ENCODE assay signal across 8 mouse cellular contexts in genomic region chr12:109402226-109402625, GRCm38 (mm10). TPM values are rescaled to one million over a fixed set of nuclear protein-coding genes. Genes with fewer than 3 reads are reported as not detected.
DNase-seq lines count a peak whose midpoint lies in the region; ATAC-seq lines count a peak whose summit lies in the region.

No protein-coding gene starts in this region.

- H3K9ac ChIP-seq in embryonic facial prominence, embryonic 14.5 days (ENCODE audit: low read depth, low read length), result no peak overlapping the region
- no peak overlapping the region for H3K9ac ChIP-seq in hindbrain, embryonic 15.5 days
- no peak overlapping the region for H3K9ac ChIP-seq in neural tube, embryonic 12.5 days

- peak; percentile 55 for DNase-seq in kidney, postnatal 10 days
- DNase-seq in kidney, adult 9 months, result no peak
- peak; percentile 95 for DNase-seq in embryonic facial prominence, embryonic 14.5 days (ENCODE audit: low spot score)
- DNase-seq in left cerebral cortex, postnatal 4 days, result no peak
- DNase-seq in urinary bladder, postnatal 36 days (ENCODE audit: low spot score in 2 of 2), result no peak
- no peak for DNase-seq in spleen, adult 12 weeks (ENCODE audit: low spot score)

- no peaks in the 10 kb centered on the region for H3K9me3 ChIP-seq in embryonic facial prominence, embryonic 14.5 days (ENCODE audit: control insufficient read depth, low read length)
- no peaks in the 10 kb centered on the region for H3K9me3 ChIP-seq in hindbrain, embryonic 15.5 days
- no peaks in the 10 kb centered on the region for H3K9me3 ChIP-seq in neural tube, embryonic 12.5 days

- no peaks in the 10 kb centered on the region for H3K36me3 ChIP-seq in embryonic facial prominence, embryonic 14.5 days (ENCODE audit: control insufficient read depth, insufficient read depth, low read length)
- no peaks in the 10 kb centered on the region for H3K36me3 ChIP-seq in hindbrain, embryonic 15.5 days
- no peaks in the 10 kb centered on the region for H3K36me3 ChIP-seq in neural tube, embryonic 12.5 days

- H3K4me1 ChIP-seq in embryonic facial prominence, embryonic 14.5 days (ENCODE audit: control insufficient read depth, insufficient read depth, low read length), result peaks cover 53% of the 10 kb centered on the region
- peaks cover 35% of the 10 kb centered on the region for H3K4me1 ChIP-seq in hindbrain, embryonic 15.5 days (replicated peaks)
- peaks cover 55% of the 10 kb centered on the region for H3K4me1 ChIP-seq in neural tube, embryonic 12.5 days

- intact Hi-C loops in left cerebral cortex, postnatal 4 days (cut with DNase I), result no loop called here

- WGBS in embryonic facial prominence, embryonic 14.5 days, result 12% methylated on average over 9 of the region's 9 CpGs
- WGBS in hindbrain, embryonic 15.5 days, result 34% methylated on average over 9 of the region's 9 CpGs
- 45% methylated on average over 9 of the region's 9 CpGs for WGBS in neural tube, embryonic 12.5 days

- no peaks in the 10 kb centered on the region for H3K27me3 ChIP-seq in embryonic facial prominence, embryonic 14.5 days (replicated peaks; ENCODE audit: control insufficient read depth, insufficient read depth, low read length)
- H3K27me3 ChIP-seq in hindbrain, embryonic 15.5 days, result no peaks in the 10 kb centered on the region
- 0 out of 2 replicates have a peak, but pooled peaks cover 4% of the 10 kb centered on the region for H3K27me3 ChIP-seq in neural tube, embryonic 12.5 days (replicated peaks)

- peak overlapping the region; percentile 82 for H3K27ac ChIP-seq in embryonic facial prominence, embryonic 14.5 days (replicated peaks; ENCODE audit: low read depth, low read length)
- 0 out of 2 replicates have a peak overlapping the region, but pooled peaks have one; percentile 35 for H3K27ac ChIP-seq in hindbrain, embryonic 15.5 days (replicated peaks)
- H3K27ac ChIP-seq in neural tube, embryonic 12.5 days, result no peak overlapping the region

- peak; percentile 82 for ATAC-seq in embryonic facial prominence, embryonic 14.5 days (ENCODE audit: low read depth)
- ATAC-seq in hindbrain, embryonic 15.5 days (ENCODE audit: low FRiP score, low read depth), result peak; percentile 21; the same call in 1 of the 2 replicates
- peak; percentile 25; the same call in 1 of the 2 replicates for ATAC-seq in neural tube, embryonic 12.5 days (ENCODE audit: low FRiP score, low read depth)

- no peak overlapping the region for H3K4me3 ChIP-seq in embryonic facial prominence, embryonic 14.5 days (ENCODE audit: low read depth, low read length)
- H3K4me3 ChIP-seq in hindbrain, embryonic 15.5 days, result no peak overlapping the region
- no peak overlapping the region for H3K4me3 ChIP-seq in neural tube, embryonic 12.5 days

- H3K4me2 ChIP-seq in embryonic facial prominence, embryonic 14.5 days (ENCODE audit: low read depth, low read length), result no peak overlapping the region
- no peak overlapping the region for H3K4me2 ChIP-seq in hindbrain, embryonic 15.5 days
- H3K4me2 ChIP-seq in neural tube, embryonic 12.5 days (replicated peaks), result no peak overlapping the region

RNA-seq across cellular contexts. Expression of gene Dlk1, which starts 50.4 kb away (rescaled TPM):
- 918 and 968 TPM in 2 replicates for polyA plus RNA-seq in embryonic facial prominence, embryonic 14.5 days (2014; fragmentation: Nextera tagmentation; extraction: Ambion mirVana)
- 56.8 and 61.4 TPM in 2 replicates for polyA plus RNA-seq in hindbrain, embryonic 15.5 days (2015; fragmentation: Nextera tagmentation; extraction: Ambion mirVana)
- 100 and 107 TPM in 2 replicates for polyA plus RNA-seq in neural tube, embryonic 12.5 days (2016; fragmentation: Nextera tagmentation; extraction: Ambion mirVana)
- total RNA-seq in left cerebral cortex, postnatal 4 days (2021), result 1 to 10 TPM; 2.6 to 4.6 TPM

Comparison
In these comparisons a context has a peak if more than half of its experiments do, and no peak if none do; other contexts are left out.
1. DNase-seq: peak in kidney, postnatal 10 days (single experiment) and embryonic facial prominence, embryonic 14.5 days (single experiment); none in kidney, adult 9 months (single experiment), left cerebral cortex, postnatal 4 days (single experiment), urinary bladder, postnatal 36 days (0 of 2) and spleen, adult 12 weeks (single experiment).
2. ATAC-seq: peak in every context shown above with its lines; median percentile 82 in embryonic facial prominence, embryonic 14.5 days; 25 in neural tube, embryonic 12.5 days; 21 in hindbrain, embryonic 15.5 days.